Mouse (Mus musculus) cerebellum, adult 18-20 months (tissue): ENCODE measurements around the gene Lgals1.

Experiments
- DNase-seq, 2 experiments: peaks; one replicate each; pipeline ENCODE4 v3.0.0; 2021

Gene Lgals1

GRCm38 (mm10) chr15:78940325-78940724, 13.8 kb downstream of the Lgals1 start:
- no peak for DNase-seq

GRCm38 (mm10) chr15:78942663-78943062, 16.1 kb downstream of the Lgals1 start:
- peak; percentile 88 to 91 for DNase-seq

DNA sequence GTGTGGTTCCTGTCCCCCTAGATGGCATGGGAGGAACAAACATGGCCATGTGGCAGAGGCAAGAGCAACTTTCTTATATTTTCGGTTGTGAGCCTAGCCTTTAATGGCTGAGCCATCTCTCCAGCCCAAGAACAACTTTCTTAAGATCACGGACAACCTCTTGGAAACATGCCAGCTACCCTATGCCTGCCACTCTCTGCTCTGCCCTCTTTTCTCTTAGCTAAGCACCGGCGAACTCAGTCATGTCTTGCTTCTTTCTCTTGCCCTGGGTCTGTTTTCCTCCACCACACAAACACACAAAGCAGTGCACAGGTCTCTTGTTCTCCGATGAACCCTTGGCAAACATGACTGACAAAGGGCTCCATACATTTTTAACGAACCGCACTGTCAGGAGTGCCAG, 19.7 kb downstream of the Lgals1 start:
- DNase-seq: no peak

DNA sequence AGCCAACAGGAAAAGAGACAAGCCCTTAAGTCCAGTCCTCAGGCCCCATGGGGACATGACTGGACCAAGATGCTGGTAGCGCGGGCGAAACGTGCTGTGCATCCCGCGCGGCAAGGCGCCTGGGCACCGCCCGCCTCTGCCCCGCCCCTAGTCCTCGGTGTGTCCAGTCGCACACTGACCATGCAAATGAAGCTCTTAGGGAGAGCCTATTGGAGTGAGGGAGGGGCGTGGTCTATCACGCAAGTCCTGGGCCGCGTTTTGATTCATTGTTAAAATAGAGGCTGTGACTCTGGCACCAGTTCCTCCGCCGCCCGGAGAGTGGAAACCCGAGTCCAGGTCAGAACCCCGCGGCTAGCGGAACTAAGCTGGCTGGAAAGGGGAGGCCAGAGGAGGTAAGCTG, 21.1 kb downstream of the Lgals1 start, which contains the start of gene Triobp:
TSS of gene Triobp (plus strand) at position 68 of the 400 bp plus-strand sequence.
- peak; percentile 92 to 97 for DNase-seq

DNA sequence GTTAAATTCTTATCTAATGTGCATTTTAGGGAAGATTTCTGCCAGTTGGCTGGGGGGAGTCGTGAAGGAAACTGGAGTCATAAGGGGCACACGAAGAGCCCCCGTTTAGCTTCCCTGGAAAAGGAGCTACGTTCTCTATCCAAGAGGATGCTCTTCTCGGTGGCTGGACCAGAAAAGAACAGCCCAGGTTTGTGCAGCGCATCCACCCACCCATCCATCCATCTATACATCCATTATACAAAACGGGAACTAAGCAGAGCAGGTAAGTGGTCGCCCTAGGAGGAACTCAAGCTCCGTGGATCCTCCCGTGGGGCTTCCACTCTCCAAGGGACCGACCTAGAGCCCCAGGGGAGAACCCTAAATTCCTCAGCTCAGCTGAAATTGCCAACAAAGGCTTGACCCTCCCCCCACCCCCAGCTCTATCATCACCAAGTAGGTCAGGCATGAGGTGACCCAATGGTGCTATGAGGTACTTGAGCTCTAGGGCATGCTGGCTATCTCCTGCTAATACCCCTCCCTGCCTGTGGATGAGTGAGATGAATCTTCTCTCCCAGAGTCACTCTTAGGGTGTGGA, 21.7 kb downstream of the Lgals1 start:
- DNase-seq: no peak

GRCm38 (mm10) chr15:78948883-78949282, 22.4 kb downstream of the Lgals1 start:
- peak; percentile 39 to 48 for DNase-seq

GRCm38 (mm10) chr15:78955663-78956062, 29.1 kb downstream of the Lgals1 start:
- no peak for DNase-seq

DNA sequence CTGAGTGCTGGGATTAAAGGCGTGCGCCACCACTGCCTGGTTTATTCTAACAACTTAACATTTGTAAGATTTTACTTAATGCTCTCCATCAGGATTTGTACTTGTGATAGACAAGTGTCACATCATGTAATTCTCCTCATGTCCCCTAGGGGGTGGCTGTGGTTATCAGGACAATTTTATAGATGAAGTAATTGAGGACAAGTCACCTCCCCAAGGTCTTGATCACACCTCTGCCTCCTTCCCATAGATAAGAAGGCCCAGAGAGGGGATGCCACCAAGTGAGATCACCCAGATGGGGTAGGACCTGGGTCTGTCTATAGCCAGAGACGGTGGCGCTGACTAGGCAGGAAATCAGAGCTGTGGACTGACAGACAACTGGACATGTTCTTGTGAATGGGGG, 29.8 kb downstream of the Lgals1 start:
- DNase-seq: peak; percentile 48 to 50

- DNase-seq: no peak
Observed at GRCm38 (mm10) chr15:78957021-78957420, 30.5 kb downstream of the Lgals1 start.

- DNase-seq: no peak
Observed at GRCm38 (mm10) chr15:78959537-78959936, 33.0 kb downstream of the Lgals1 start.

DNA sequence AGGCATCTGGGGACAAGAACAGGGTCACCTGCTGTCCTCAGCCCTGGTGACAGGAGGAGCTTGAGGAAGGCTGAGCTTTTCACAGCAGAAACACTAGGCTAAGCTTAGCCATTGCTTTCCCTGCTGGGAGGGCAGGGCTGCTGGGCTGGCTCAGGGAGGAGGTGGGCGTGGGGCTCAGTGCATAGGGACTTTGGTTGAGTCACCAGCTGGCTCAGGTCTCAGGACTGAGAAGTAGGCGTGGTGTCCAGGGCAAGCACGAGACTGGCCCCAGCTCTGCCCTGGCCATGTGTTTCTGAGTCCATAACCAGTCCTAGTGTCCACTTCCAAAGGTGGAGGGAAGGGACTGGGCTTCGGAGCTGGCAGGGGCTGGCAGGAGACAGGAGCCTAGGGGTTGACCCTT, 33.6 kb downstream of the Lgals1 start:
- no peak for DNase-seq

DNA sequence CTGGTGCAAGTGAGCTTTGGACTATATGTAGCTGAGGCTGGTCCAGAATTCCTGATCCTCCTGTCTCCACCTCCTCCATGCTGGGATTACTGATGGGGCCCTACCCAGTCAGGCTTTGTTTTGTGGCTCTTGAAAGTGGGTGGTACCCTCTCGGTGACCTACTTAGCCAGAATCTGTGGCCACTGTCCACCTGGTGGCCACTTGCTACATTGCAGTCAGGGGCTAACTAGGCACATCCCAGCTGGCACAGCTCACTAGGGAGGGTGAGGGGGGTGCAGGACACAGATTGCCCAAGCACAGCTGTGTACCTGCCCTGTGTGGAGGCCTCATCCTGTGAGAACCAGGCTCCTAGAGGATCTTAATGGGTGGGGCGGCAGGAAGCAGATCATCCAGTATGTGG, 36.4 kb downstream of the Lgals1 start:
- peak; percentile 84 to 87 for DNase-seq

DNA sequence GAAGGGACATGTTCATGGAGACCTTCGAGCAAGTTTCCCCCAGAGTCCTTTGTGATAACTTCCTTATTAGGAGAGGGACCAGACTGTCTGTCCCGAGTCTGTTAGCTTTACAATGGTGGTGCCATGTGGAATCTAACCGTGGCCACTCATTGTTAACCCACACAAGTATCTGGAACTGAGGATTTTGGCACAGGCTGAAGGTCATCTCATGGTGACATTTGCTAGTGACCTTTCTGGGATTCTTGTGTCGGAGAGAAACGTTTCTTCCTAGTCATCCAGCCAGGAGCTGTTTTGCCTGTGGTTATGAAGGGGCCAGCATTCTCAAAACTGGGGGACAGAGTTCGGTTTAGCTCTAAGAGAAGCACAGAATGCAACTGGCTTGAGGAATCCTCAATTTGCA, 45.1 kb downstream of the Lgals1 start:
- DNase-seq: no peak

GRCm38 (mm10) chr15:78973950-78974349, 47.4 kb downstream of the Lgals1 start:
- no peak for DNase-seq

- no peak for DNase-seq
Observed at GRCm38 (mm10) chr15:78977676-78978159, 51.2 kb downstream of the Lgals1 start.

GRCm38 (mm10) chr15:78978875-78979274, 52.4 kb downstream of the Lgals1 start:
- DNase-seq: peak in 1 of 2 experiments; percentile 27
